Mouse (Mus musculus): ENCODE results near the gene Zfp11.
"Not testable (repeated sequence)": the region's sequence is repeated elsewhere in the genome, so short reads cannot be mapped to it uniquely, and the experiment has no call there.

DNA sequence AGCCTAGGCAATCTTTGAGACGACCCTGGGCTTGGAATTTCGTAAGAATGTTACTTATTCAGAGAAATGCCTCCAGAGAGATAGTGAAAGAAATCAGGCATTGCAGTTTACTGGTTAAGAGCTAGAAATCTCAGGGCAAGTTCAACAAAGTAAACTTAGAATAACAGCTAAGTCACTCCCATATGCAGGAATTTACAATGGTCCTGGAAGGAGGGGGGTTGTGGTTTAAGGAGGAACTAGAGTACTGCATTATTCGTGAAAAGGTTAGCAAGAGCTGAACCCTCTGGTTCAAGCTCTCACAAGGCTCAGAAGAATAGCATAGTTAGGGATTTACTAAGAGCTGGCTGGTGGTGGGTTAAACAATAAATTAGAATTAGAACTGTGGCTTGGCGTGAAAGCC is 43.3 kb downstream of the Zfp11 start:
- TF ChIP-seq MYOD1 (IDR thresholded peaks at IDR 0.05; ENCODE audit: control insufficient read depth in 1 of 3, insufficient read length in 2 of 3, low read depth in 2 of 3); POLR2A (IDR thresholded peaks at IDR 0.05; ENCODE audit: insufficient read length, low read depth); MAX (IDR thresholded peaks at IDR 0.05; ENCODE audit: low read depth); POLR2AphosphoS2 (IDR thresholded peaks at IDR 0.05; ENCODE audit: insufficient read length, low read depth); TCF12 (IDR thresholded peaks at IDR 0.05; ENCODE audit: insufficient read depth, poor library complexity, severe bottlenecking); TCF3 (IDR thresholded peaks at IDR 0.05; ENCODE audit: insufficient read length, low read depth); CEBPB (IDR thresholded peaks at IDR 0.05; ENCODE audit: insufficient read depth, poor library complexity, severe bottlenecking); E2F4 (IDR thresholded peaks at IDR 0.05; ENCODE audit: insufficient read depth); USF1 (IDR thresholded peaks at IDR 0.05; ENCODE audit: low read depth): not testable (repeated sequence)
